8 mouse cellular contexts compared by ENCODE assay signal in the genomic region with DNA sequence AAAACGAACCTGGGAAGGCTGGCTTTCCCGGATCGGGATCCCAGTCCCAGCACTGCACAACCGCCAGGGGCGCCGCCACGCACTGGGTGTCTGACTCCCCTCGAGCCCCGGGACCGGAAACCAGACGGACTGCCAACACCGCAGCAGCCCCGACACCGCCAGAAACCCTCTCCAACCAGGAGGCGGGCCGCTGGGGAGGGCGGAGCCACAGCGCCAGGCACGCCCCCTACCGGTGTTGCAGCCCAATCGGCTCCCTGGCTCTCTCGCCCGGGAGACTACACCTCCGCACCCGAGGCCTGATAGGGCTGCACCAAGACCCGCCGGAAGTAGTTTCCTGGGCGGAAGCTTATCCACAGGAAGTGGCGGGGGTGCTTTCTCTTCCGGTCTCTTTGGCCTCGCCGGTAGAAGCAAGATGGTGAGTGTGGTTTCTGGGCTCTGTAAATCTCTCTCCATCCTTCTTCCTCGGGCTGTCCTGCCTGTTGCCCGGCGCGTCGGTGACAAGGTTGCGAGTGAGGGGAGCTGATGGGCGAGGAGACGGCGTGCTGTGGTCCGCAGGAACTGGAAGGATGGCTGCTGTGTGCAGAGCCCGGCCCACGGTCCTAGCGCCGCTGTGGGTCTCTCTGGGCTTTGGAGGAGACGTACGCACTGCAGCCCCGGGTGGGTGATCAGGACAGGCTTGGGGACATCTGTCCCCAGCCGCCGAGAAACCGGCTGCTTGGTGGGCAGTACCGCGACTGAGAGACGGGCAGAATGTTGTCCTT. TPM values are rescaled to one million over a fixed set of nuclear protein-coding genes. Genes with fewer than 3 reads are reported as not detected.
A peak's percentile ranks its signal among the peaks of the same experiment; 100 is the strongest.
DNase-seq lines count a peak whose midpoint lies in the region; ATAC-seq and TF ChIP-seq lines count a peak whose summit lies in the region.

A gene (plus strand): TSS at position 376 of the 761 bp plus-strand sequence.

- H3K4me1 ChIP-seq in CH12.LX (ENCODE audit: control insufficient read depth in 1 of 2, insufficient read depth in 2 of 2): peaks cover 3 to 32% of the 10 kb centered on the region in 2 experiments; a peak in 2 of 4 replicates
- peaks cover 5% of the 10 kb centered on the region; the same call in 1 of the 2 replicates for H3K4me1 ChIP-seq in forebrain, embryonic 11.5 days (replicated peaks; ENCODE audit: control insufficient read depth, insufficient read depth, low read length)
- H3K4me1 ChIP-seq in heart, embryonic 16.5 days (ENCODE audit: control insufficient read depth, insufficient read depth, low read length): peaks cover 22% of the 10 kb centered on the region
- peaks cover 63% of the 10 kb centered on the region for H3K4me1 ChIP-seq in liver, embryonic 15.5 days (replicated peaks)
- peaks cover 15% of the 10 kb centered on the region for H3K4me1 ChIP-seq in neural tube, embryonic 12.5 days

- H3K9me3 ChIP-seq in CH12.LX (replicated peaks; ENCODE audit: low read length): no peaks in the 10 kb centered on the region
- no peaks in the 10 kb centered on the region for H3K9me3 ChIP-seq in forebrain, embryonic 11.5 days (ENCODE audit: control insufficient read depth, low read length)
- H3K9me3 ChIP-seq in heart, embryonic 16.5 days (replicated peaks; ENCODE audit: control insufficient read depth, low read length): no peaks in the 10 kb centered on the region
- H3K9me3 ChIP-seq in liver, embryonic 15.5 days (replicated peaks): no peaks in the 10 kb centered on the region
- H3K9me3 ChIP-seq in neural tube, embryonic 12.5 days: no peaks in the 10 kb centered on the region

- TF ChIP-seq POLR2A in CH12.LX (IDR thresholded peaks at IDR 0.05; ENCODE audit: low read depth, low read length): peak; percentile 92

- peak within 1 kb of the TSS; percentile 88 for H3K4me2 ChIP-seq in CH12.LX (ENCODE audit: insufficient read depth, low read depth, poor library complexity, severe bottlenecking)
- H3K4me2 ChIP-seq in forebrain, embryonic 11.5 days (ENCODE audit: low read depth, low read length, severe bottlenecking): peak within 1 kb of the TSS; percentile 74
- H3K4me2 ChIP-seq in heart, embryonic 16.5 days (ENCODE audit: low read depth, low read length): peak within 1 kb of the TSS; percentile 83
- peak within 1 kb of the TSS; percentile 71 for H3K4me2 ChIP-seq in liver, embryonic 15.5 days
- H3K4me2 ChIP-seq in neural tube, embryonic 12.5 days (replicated peaks): peak within 1 kb of the TSS; percentile 78

- no peaks in the 10 kb centered on the region for H3K27me3 ChIP-seq in CH12.LX (replicated peaks)
- no peaks in the 10 kb centered on the region for H3K27me3 ChIP-seq in forebrain, embryonic 11.5 days (ENCODE audit: control insufficient read depth, insufficient read depth, low read length)
- no peaks in the 10 kb centered on the region for H3K27me3 ChIP-seq in heart, embryonic 16.5 days (ENCODE audit: control insufficient read depth, insufficient read depth, low read length)
- no peaks in the 10 kb centered on the region for H3K27me3 ChIP-seq in liver, embryonic 15.5 days
- no peaks in the 10 kb centered on the region for H3K27me3 ChIP-seq in neural tube, embryonic 12.5 days (replicated peaks)

- ATAC-seq in forebrain, embryonic 11.5 days (replicated peaks; ENCODE audit: low FRiP score): peak; percentile 99
- peak; percentile 99 for ATAC-seq in heart, embryonic 16.5 days (replicated peaks; ENCODE audit: extremely low read depth, insufficient read depth, low FRiP score)
- peak; percentile 96 for ATAC-seq in liver, embryonic 15.5 days (ENCODE audit: insufficient read depth)
- ATAC-seq in neural tube, embryonic 12.5 days (ENCODE audit: low FRiP score, low read depth): peak; percentile 99

- H3K27ac ChIP-seq in CH12.LX (ENCODE audit: insufficient read depth, low read depth): peak within 1 kb of the TSS; percentile 73
- peak within 1 kb of the TSS; percentile 75 for H3K27ac ChIP-seq in forebrain, embryonic 11.5 days (ENCODE audit: low read depth, low read length)
- H3K27ac ChIP-seq in heart, embryonic 16.5 days (ENCODE audit: low read length): peak within 1 kb of the TSS; percentile 97
- peak within 1 kb of the TSS; percentile 89 for H3K27ac ChIP-seq in liver, embryonic 15.5 days (replicated peaks)
- H3K27ac ChIP-seq in neural tube, embryonic 12.5 days: peak within 1 kb of the TSS; percentile 79

- peak within 1 kb of the TSS; percentile 78 to 94 (median 87) for H3K4me3 ChIP-seq in CH12.LX (replicated peaks in 1 of 3; ENCODE audit: low read depth in 2 of 3, low read length in 2 of 3, poor library complexity in 1 of 3)
- peak within 1 kb of the TSS; percentile 89 for H3K4me3 ChIP-seq in forebrain, embryonic 11.5 days (ENCODE audit: low read depth, low read length)
- H3K4me3 ChIP-seq in heart, embryonic 16.5 days (ENCODE audit: low read length): peak within 1 kb of the TSS; percentile 94
- H3K4me3 ChIP-seq in liver, embryonic 15.5 days (replicated peaks): peak within 1 kb of the TSS; percentile 85
- H3K4me3 ChIP-seq in neural tube, embryonic 12.5 days: peak within 1 kb of the TSS; percentile 91

- TF ChIP-seq RAD21 in CH12.LX (IDR thresholded peaks at IDR 0.05; ENCODE audit: low read depth, low read length): no peak; the same call in 1 of the 2 replicates

- DNase-seq in CH12.LX (ENCODE audit: extremely low read depth): peak; percentile 97
- peak; percentile 92 for DNase-seq in c-Kit-positive CD71-positive TER-119-negative erythroid progenitor cells, embryonic 14.5 days (ENCODE audit: low read depth)
- DNase-seq in forebrain, embryonic 11.5 days (ENCODE audit: low spot score): peak; percentile 99
- peak; percentile 98 to 99 for DNase-seq in kidney, postnatal 36 days
- peak; percentile 97 for DNase-seq in telencephalon, adult 2 months (ENCODE audit: low read depth, low spot score)

- dilution Hi-C loops in CH12.LX (cut with MboI; ENCODE audit: extremely low pct_ligation_motif_present, extremely low pct_unique_long_range_greater_than_20kb, low sequenced_read_pairs): no loop called here

- peaks cover 35% of the 10 kb centered on the region for H3K79me2 ChIP-seq in CH12.LX (replicated peaks; ENCODE audit: control insufficient read depth, extremely low read depth, insufficient read depth, poor library complexity, severe bottlenecking)

- H3K9ac ChIP-seq in CH12.LX (ENCODE audit: insufficient read depth, low read depth): peak within 1 kb of the TSS; percentile 96
- H3K9ac ChIP-seq in forebrain, embryonic 11.5 days (ENCODE audit: low read length): peak within 1 kb of the TSS; percentile 96
- H3K9ac ChIP-seq in heart, embryonic 16.5 days (ENCODE audit: low read length): peak within 1 kb of the TSS; percentile 98
- H3K9ac ChIP-seq in liver, embryonic 15.5 days: peak within 1 kb of the TSS; percentile 83
- peak within 1 kb of the TSS; percentile 92 for H3K9ac ChIP-seq in neural tube, embryonic 12.5 days

- under 1% methylated on average over 55 of the region's 55 CpGs for WGBS in forebrain, embryonic 11.5 days
- under 1% methylated on average over 55 of the region's 55 CpGs for WGBS in heart, embryonic 16.5 days
- under 1% methylated on average over 55 of the region's 55 CpGs for WGBS in liver, embryonic 15.5 days (ENCODE audit: insufficient replicate concordance)
- WGBS in neural tube, embryonic 12.5 days: under 1% methylated on average over 55 of the region's 55 CpGs

- peak in 1 of 2 experiments; percentile 66; a peak in 3 of 4 replicates for TF ChIP-seq CTCF in CH12.LX (conservative IDR thresholded peaks at IDR 0.05 in 1 of 2, IDR thresholded peaks at IDR 0.05 in 1 of 2; ENCODE audit: low read depth in 2 of 2, low read length in 2 of 2)

- in situ Hi-C loops in CH12.LX (cut with MboI; ENCODE audit: low pct_ligation_motif_present, low pct_unique_long_range_greater_than_20kb, low sequenced_read_pairs): loop anchor here (25.0 kb wide), 1 partner anchor 1079 kb away; a partner anchor contains a TSS

- H3K36me3 ChIP-seq in CH12.LX (replicated peaks in 1 of 2; ENCODE audit: control insufficient read depth in 1 of 2, insufficient read depth in 1 of 2, low read length in 1 of 2): peaks cover 39 to 42% of the 10 kb centered on the region in 2 experiments
- peaks cover 17% of the 10 kb centered on the region for H3K36me3 ChIP-seq in forebrain, embryonic 11.5 days (ENCODE audit: control insufficient read depth, insufficient read depth, low read length)
- H3K36me3 ChIP-seq in heart, embryonic 16.5 days (ENCODE audit: control insufficient read depth, insufficient read depth): peaks cover 29% of the 10 kb centered on the region
- H3K36me3 ChIP-seq in liver, embryonic 15.5 days (replicated peaks): peaks cover 41% of the 10 kb centered on the region
- H3K36me3 ChIP-seq in neural tube, embryonic 12.5 days: peaks cover 31% of the 10 kb centered on the region

- no peak for TF ChIP-seq EP300 in CH12.LX (IDR thresholded peaks at IDR 0.05; ENCODE audit: low read length)

TF ChIP-seq in CH12.LX, 34 proteins besides CTCF, POLR2A, EP300 and RAD21 (continues in another document):
- TF ChIP-seq CHD1 (IDR thresholded peaks at IDR 0.05; ENCODE audit: low read depth, low read length): no peak
- TF ChIP-seq ELF1 (IDR thresholded peaks at IDR 0.05; ENCODE audit: low read depth, low read length): peak; percentile 94
- TF ChIP-seq MEF2A (IDR thresholded peaks at IDR 0.05; ENCODE audit: borderline replicate concordance, low read depth, low read length): peak; percentile 56
- TF ChIP-seq ZKSCAN1 (IDR thresholded peaks at IDR 0.05; ENCODE audit: borderline replicate concordance, low read depth, low read length): no peak
- TF ChIP-seq JUN (IDR thresholded peaks at IDR 0.05; ENCODE audit: insufficient read depth, low read depth, low read length): no peak
- peak; percentile 93 for TF ChIP-seq MAX (IDR thresholded peaks at IDR 0.05; ENCODE audit: low read length)
- no peak for TF ChIP-seq USF1 (IDR thresholded peaks at IDR 0.05; ENCODE audit: low read depth, low read length)
- no peak for TF ChIP-seq USF2 (conservative IDR thresholded peaks at IDR 0.05; ENCODE audit: low read depth, low read length)
- TF ChIP-seq SMC3 (IDR thresholded peaks at IDR 0.05; ENCODE audit: low read depth, low read length): peak; percentile 15; the same call in 1 of the 2 replicates
- TF ChIP-seq MYC (IDR thresholded peaks at IDR 0.05; ENCODE audit: low read depth, low read length): peak; percentile 97
- peak; percentile 43 for TF ChIP-seq ETS1 (conservative IDR thresholded peaks at IDR 0.05; ENCODE audit: low read depth, low read length)
- peak; percentile 94 for TF ChIP-seq HCFC1 (IDR thresholded peaks at IDR 0.05; ENCODE audit: low read depth, low read length)
- TF ChIP-seq CHD2 (IDR thresholded peaks at IDR 0.05; ENCODE audit: low read length): peak; percentile 81

RNA-seq across cellular contexts. Expression of the gene that starts here (rescaled TPM):
- 1,567 and 1,787 TPM in 2 replicates for total RNA-seq in CH12.LX (2012; rRNA removed)
- total RNA-seq in CH12.LX (2014; rRNA removed): 914 and 1,083 TPM in 2 replicates
- 646 and 928 TPM in 2 replicates for polyA plus RNA-seq in CH12.LX (2012; ENCODE audit: insufficient read length, low read depth)
- polyA plus RNA-seq in forebrain, embryonic 11.5 days (2014; fragmentation: Nextera tagmentation; extraction: Ambion mirVana): 418 and 471 TPM in 2 replicates
- polyA plus RNA-seq in heart, embryonic 16.5 days (2015; fragmentation: Nextera tagmentation; extraction: Ambion mirVana): 226 and 249 TPM in 2 replicates
- polyA plus RNA-seq in liver, embryonic 15.5 days (2015; fragmentation: Nextera tagmentation; extraction: Ambion mirVana): 195 and 292 TPM in 2 replicates
- 422 and 438 TPM in 2 replicates for polyA plus RNA-seq in neural tube, embryonic 12.5 days (2016; fragmentation: Nextera tagmentation; extraction: Ambion mirVana)

Comparison
In these comparisons a context has a peak if more than half of its experiments do, and no peak if none do; other contexts are left out.
1. Peak in every context shown above with its lines: DNase-seq, ATAC-seq, H3K4me3 ChIP-seq and H3K27ac ChIP-seq.